Mouse (Mus musculus) c-Kit-positive CD71-positive TER-119-positive erythroid progenitor cells, embryonic 14.5 days (primary cell): ENCODE results near the gene Abcd1.

Source experiments
- DNase-seq: peaks from one replicate; pipeline ENCODE4 v3.0.0-alpha.2; 2013; ENCODE audit warnings: low spot score

Abcd1 gene

GRCm38 (mm10) chrX:73716109-73716661 is at the start of gene Abcd1, which contains the start of gene Bcap31:
Abcd1 (plus strand) TSS chrX:73716597.
Bcap31 (minus strand) TSS chrX:73716175.
- DNase-seq, result peak; percentile 92

GRCm38 (mm10) chrX:73672031-73672431 is 44.4 kb upstream of the Abcd1 start:
- no peak for DNase-seq

GRCm38 (mm10) chrX:73672879-73673618 is 43.3 kb upstream of the Abcd1 start, which contains the start of gene Slc6a8:
Slc6a8 (plus strand) TSS chrX:73673150.
- no peak for DNase-seq

- DNase-seq, result no peak
These were observed 42.8 kb upstream of the Abcd1 start for GRCm38 (mm10) chrX:73673619-73673967.

GRCm38 (mm10) chrX:73673968-73674661 is 42.3 kb upstream of the Abcd1 start:
- DNase-seq, result no peak

- DNase-seq, result no peak
These were observed 41.2 kb upstream of the Abcd1 start for GRCm38 (mm10) chrX:73675231-73675630.

- DNase-seq, result no peak
These were observed 39.7 kb upstream of the Abcd1 start for GRCm38 (mm10) chrX:73676668-73677067.

GRCm38 (mm10) chrX:73684156-73684555 is 32.2 kb upstream of the Abcd1 start:
- DNase-seq, result no peak

- DNase-seq, result no peak
These were observed 31.4 kb upstream of the Abcd1 start for GRCm38 (mm10) chrX:73684978-73685377.

GRCm38 (mm10) chrX:73685629-73686028 is 30.8 kb upstream of the Abcd1 start:
- no peak for DNase-seq

- DNase-seq, result peak; percentile 28
These were observed 25.3 kb upstream of the Abcd1 start for GRCm38 (mm10) chrX:73690917-73691629.

- no peak for DNase-seq
These were observed 15.9 kb upstream of the Abcd1 start for GRCm38 (mm10) chrX:73700472-73700871.

GRCm38 (mm10) chrX:73715476-73716108 is 805 bp upstream of the Abcd1 start:
- peak; percentile 51 for DNase-seq

GRCm38 (mm10) chrX:73716709-73717545 is 530 bp downstream of the Abcd1 start:
- peak; percentile 27 for DNase-seq

- no peak for DNase-seq
These were observed 1.3 kb downstream of the Abcd1 start for GRCm38 (mm10) chrX:73717667-73718066.

GRCm38 (mm10) chrX:73718271-73718670 is 1.9 kb downstream of the Abcd1 start:
- no peak for DNase-seq

- no peak for DNase-seq
These were observed 2.4 kb downstream of the Abcd1 start for GRCm38 (mm10) chrX:73718686-73719362.

GRCm38 (mm10) chrX:73730908-73731307 is 14.5 kb downstream of the Abcd1 start:
- no peak for DNase-seq

- DNase-seq, result no peak
These were observed 21.8 kb downstream of the Abcd1 start for GRCm38 (mm10) chrX:73738155-73738554.

GRCm38 (mm10) chrX:73739151-73739550 is 22.8 kb downstream of the Abcd1 start:
- no peak for DNase-seq
